Mouse (Mus musculus) bone marrow, adult 2 months (tissue): ENCODE measurements around the gene Gm45837.

ENCODE experiments used
- CTCF ChIP-seq: fragments of 200-500 bp; IDR thresholded peaks from 2 replicates; pipeline ENCODE4 v1.5.1; 2011; ENCODE audit warnings: low read length, control low read depth; ENCODE audit not compliant: control insufficient read depth, insufficient read depth
- POLR2A ChIP-seq: fragments of 200-500 bp; IDR thresholded peaks from 2 replicates; pipeline ENCODE4 v1.6.1; 2011; ENCODE audit warnings: low read depth, mild to moderate bottlenecking, control low read depth, low read length, borderline replicate concordance; ENCODE audit not compliant: control insufficient read depth

GRCm38 (mm10) chr7:101521696-101522095 lies 111.0 kb downstream of the Gm45837 start:
- TF ChIP-seq POLR2A (no peak), CTCF (no peak)
